Mouse (Mus musculus): Measurements from ENCODE around the gene Kmt2d. TPM values are rescaled to one million over a fixed set of nuclear protein-coding genes. Genes with fewer than 3 reads are reported as not detected.

Kmt2d gene
- polyA plus RNA-seq, 1 experiment from 2014 or later = 19.3 TPM

DNA sequence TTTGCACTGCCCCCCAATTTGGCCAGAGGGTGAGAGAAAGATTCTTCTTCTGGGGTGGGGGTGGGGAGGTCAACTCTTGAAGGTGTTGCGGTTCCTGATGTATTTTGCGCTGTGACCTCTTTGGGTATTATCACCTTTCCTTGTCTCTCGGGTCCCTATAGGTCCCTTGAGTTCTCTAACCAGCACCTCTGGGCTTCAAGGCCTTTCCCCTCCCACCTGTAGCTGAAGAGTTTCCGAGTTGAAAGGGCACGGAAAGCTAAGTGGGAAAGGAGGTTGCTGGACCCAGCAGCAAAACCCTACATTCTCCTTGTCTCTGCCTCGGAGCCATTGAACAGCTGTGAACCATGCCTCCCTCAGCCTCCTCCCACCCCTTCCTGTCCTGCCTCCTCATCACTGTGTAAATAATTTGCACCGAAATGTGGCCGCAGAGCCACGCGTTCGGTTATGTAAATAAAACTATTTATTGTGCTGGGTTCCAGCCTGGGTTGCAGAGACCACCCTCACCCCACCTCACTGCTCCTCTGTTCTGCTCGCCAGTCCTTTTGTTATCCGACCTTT is 77.8 kb downstream of the Kmt2d start:
- Histone ChIP-seq H3K9me3 (ENCODE audit: low read depth, low read length) (no peaks in the 10 kb centered on the region), H3K27ac (ENCODE audit: low read depth) (no peak overlapping the region), H3K9ac (no peak overlapping the region), H3K4me2 (no peak overlapping the region), H3K27me3 (ENCODE audit: insufficient read depth, low read length) (peaks cover 100% of the 10 kb centered on the region), H3K4me1 (ENCODE audit: insufficient read depth) (no peaks in the 10 kb centered on the region), H3K4me3 (ENCODE audit: low read depth, low read length) (peak overlapping the region; percentile 21), H3K36me3 (ENCODE audit: insufficient read depth) (no peaks in the 10 kb centered on the region)
- WGBS = 4% methylated on average over 13 of the region's 13 CpGs
- no peak for DNase-seq
- ATAC-seq (ENCODE audit: insufficient read depth) = no peak
- TF ChIP-seq CTCF (IDR thresholded peaks at IDR 0.05; ENCODE audit: low read depth) = no peak

- H3K4me3 ChIP-seq (ENCODE audit: low read depth, low read length) = peak overlapping the region; percentile 21
Measured at GRCm38 (mm10) chr15:98792233-98793020, 78.6 kb downstream of the Kmt2d start.

DNA sequence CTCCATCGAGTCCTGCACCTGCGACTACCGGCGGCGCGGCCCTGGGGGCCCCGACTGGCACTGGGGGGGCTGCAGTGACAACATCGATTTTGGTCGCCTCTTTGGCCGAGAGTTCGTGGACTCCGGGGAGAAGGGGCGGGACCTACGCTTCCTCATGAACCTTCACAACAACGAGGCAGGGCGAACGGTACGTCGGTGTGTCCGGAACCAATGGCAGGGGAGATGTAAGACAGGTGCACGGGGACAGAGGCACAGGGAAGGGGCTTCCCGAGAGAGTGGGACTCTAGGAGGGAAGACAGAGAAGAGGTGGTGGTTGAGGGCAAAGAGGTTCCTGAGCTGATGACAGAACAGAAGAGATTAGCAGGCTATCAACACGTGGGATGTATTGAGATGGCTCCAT is 79.2 kb downstream of the Kmt2d start:
- Histone ChIP-seq H3K4me1 (ENCODE audit: insufficient read depth) (no peaks in the 10 kb centered on the region), H3K9me3 (ENCODE audit: low read depth, low read length) (no peaks in the 10 kb centered on the region), H3K9ac (no peak overlapping the region), H3K36me3 (ENCODE audit: insufficient read depth) (no peaks in the 10 kb centered on the region), H3K4me3 (ENCODE audit: low read depth, low read length) (peak overlapping the region; percentile 16; the same call in 1 of the 2 replicates), H3K4me2 (no peak overlapping the region), H3K27me3 (ENCODE audit: insufficient read depth, low read length) (peaks cover 96% of the 10 kb centered on the region), H3K27ac (ENCODE audit: low read depth) (no peak overlapping the region)
- DNase-seq = no peak
- TF ChIP-seq CTCF (IDR thresholded peaks at IDR 0.05; ENCODE audit: low read depth) = no peak
- WGBS = under 1% methylated on average over 23 of the region's 23 CpGs
- no peak for ATAC-seq (ENCODE audit: insufficient read depth)

More at GRCm38 (mm10) chr15:98792233-98793020, 78.6 kb downstream of the Kmt2d start:
- peak overlapping the region; percentile 44; the same call in 1 of the 2 replicates for H3K4me2 ChIP-seq
- no peaks in the 10 kb centered on the region for H3K36me3 ChIP-seq (ENCODE audit: insufficient read depth)
- no peak for TF ChIP-seq CTCF (IDR thresholded peaks at IDR 0.05; ENCODE audit: low read depth)
- H3K9me3 ChIP-seq (ENCODE audit: low read depth, low read length) = no peaks in the 10 kb centered on the region
- no peaks in the 10 kb centered on the region for H3K4me1 ChIP-seq (ENCODE audit: insufficient read depth)
- DNase-seq (no peak), ATAC-seq (ENCODE audit: insufficient read depth) (no peak)
- peaks cover 100% of the 10 kb centered on the region for H3K27me3 ChIP-seq (ENCODE audit: insufficient read depth, low read length)
- no peak overlapping the region for H3K27ac ChIP-seq (ENCODE audit: low read depth)
- H3K9ac ChIP-seq = no peak overlapping the region
- 1% methylated on average over 75 of the region's 75 CpGs for WGBS

DNA sequence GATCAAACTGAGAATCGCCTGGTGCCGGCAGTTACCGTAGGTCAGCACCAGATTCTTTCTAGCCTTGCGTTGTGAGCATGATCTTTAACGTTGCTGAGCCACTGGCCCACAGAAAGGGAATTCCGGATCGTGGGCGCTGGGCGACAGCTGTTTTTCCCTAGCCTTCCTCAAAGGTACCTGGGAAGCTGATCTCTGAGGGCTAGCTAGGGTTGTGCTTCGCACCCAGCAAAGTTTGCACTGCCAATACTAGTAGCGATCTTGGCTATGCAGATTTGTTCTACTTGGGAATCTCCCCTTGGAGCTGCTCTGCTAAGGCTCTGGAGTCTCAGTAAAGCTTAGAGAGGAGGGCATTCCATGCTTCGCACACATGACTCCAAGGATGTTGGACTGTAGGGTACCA is 79.8 kb downstream of the Kmt2d start:
- Histone ChIP-seq H3K27ac (ENCODE audit: low read depth) (no peak overlapping the region), H3K4me2 (peak overlapping the region; percentile 43; the same call in 1 of the 2 replicates)

GRCm38 (mm10) chr15:98790761-98791160 is 80.2 kb downstream of the Kmt2d start:
- no peak for TF ChIP-seq CTCF (IDR thresholded peaks at IDR 0.05; ENCODE audit: low read depth)
- Histone ChIP-seq H3K27me3 (ENCODE audit: insufficient read depth, low read length) (peaks cover 88% of the 10 kb centered on the region), H3K4me2 (peak overlapping the region; percentile 43; the same call in 1 of the 2 replicates), H3K9me3 (ENCODE audit: low read depth, low read length) (no peaks in the 10 kb centered on the region), H3K9ac (no peak overlapping the region), H3K4me1 (ENCODE audit: insufficient read depth) (no peaks in the 10 kb centered on the region), H3K36me3 (ENCODE audit: insufficient read depth) (no peaks in the 10 kb centered on the region), H3K27ac (ENCODE audit: low read depth) (no peak overlapping the region), H3K4me3 (ENCODE audit: low read depth, low read length) (peak overlapping the region; percentile 22)
- whole genome bisulfite sequencing = under 1% methylated on average over 23 of the region's 23 CpGs
- no peak for ATAC-seq (ENCODE audit: insufficient read depth)
- no peak for DNase-seq

More for the DNA sequence above, 79.8 kb downstream of the Kmt2d start:
- WGBS = 2% methylated on average over 12 of the region's 12 CpGs
- no peaks in the 10 kb centered on the region for H3K36me3 ChIP-seq (ENCODE audit: insufficient read depth)
- peaks cover 91% of the 10 kb centered on the region for H3K27me3 ChIP-seq (ENCODE audit: insufficient read depth, low read length)
- no peak for DNase-seq
- no peak overlapping the region for H3K9ac ChIP-seq
- ATAC-seq (ENCODE audit: insufficient read depth) = no peak
- no peak for TF ChIP-seq CTCF (IDR thresholded peaks at IDR 0.05; ENCODE audit: low read depth)
- peak overlapping the region; percentile 22 for H3K4me3 ChIP-seq (ENCODE audit: low read depth, low read length)
- no peaks in the 10 kb centered on the region for H3K4me1 ChIP-seq (ENCODE audit: insufficient read depth)
- H3K9me3 ChIP-seq (ENCODE audit: low read depth, low read length) = no peaks in the 10 kb centered on the region

DNA sequence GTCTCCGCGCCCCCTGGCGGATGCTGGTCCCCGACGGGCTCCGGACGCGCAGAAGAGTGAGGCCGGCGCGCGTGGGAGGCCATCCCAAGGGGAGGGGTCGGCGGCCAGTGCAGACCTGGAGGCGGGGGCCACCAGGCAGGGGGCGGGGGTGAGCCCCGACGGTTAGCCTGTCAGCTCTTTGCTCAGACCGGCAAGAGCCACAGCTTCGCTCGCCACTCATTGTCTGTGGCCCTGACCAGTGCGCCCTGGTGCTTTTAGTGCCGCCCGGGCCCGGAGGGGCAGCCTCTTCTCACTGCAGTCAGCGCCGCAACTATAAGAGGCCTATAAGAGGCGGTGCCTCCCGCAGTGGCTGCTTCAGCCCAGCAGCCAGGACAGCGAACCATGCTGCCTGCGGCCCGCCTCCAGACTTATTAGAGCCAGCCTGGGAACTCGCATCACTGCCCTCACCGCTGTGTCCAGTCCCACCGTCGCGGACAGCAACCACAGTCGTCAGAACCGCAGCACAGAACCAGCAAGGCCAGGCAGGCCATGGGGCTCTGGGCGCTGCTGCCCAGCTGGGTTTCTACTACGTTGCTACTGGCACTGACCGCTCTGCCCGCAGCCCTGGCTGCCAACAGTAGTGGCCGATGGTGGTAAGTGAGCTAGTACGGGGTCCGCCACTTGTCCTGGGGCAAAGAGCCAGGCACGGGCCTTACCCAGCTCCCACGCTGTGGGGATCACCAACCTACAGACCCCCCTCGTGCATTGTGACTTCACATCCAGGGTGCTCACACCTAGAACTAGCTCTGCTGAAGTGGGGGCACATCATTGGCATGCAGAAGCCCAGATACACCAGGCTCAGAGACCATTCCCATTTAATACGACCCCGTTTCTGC is 81.1 kb downstream of the Kmt2d start, which contains the start of gene Wnt1:
Gene Wnt1 (plus strand): TSS at position 197 of the 875 bp plus-strand sequence.
- peak; percentile 69 for DNase-seq

More for the DNA sequence above, 81.1 kb downstream of the Kmt2d start, which contains the start of gene Wnt1:
- Histone ChIP-seq H3K36me3 (ENCODE audit: insufficient read depth) (no peaks in the 10 kb centered on the region), H3K9ac (no peak within 1 kb of the TSS), H3K9me3 (ENCODE audit: low read depth, low read length) (no peaks in the 10 kb centered on the region), H3K4me1 (ENCODE audit: insufficient read depth) (no peaks in the 10 kb centered on the region), H3K4me2 (peak within 1 kb of the TSS; percentile 31; the same call in 1 of the 2 replicates), H3K4me3 (ENCODE audit: low read depth, low read length) (peak within 1 kb of the TSS; percentile 22), H3K27me3 (ENCODE audit: insufficient read depth, low read length) (peaks cover 84% of the 10 kb centered on the region), H3K27ac (ENCODE audit: low read depth) (no peak within 1 kb of the TSS)
- peak; percentile 40; the same call in 1 of the 2 replicates for ATAC-seq (ENCODE audit: insufficient read depth)
- TF ChIP-seq CTCF (IDR thresholded peaks at IDR 0.05; ENCODE audit: low read depth) = peak; percentile 75
- 4% methylated on average over 51 of the region's 51 CpGs for WGBS

All from lung, embryonic 14.5 days (tissue).